Mouse (Mus musculus): ENCODE data around the gene Gale.

- TF ChIP-seq POLR2A (IDR thresholded peaks at IDR 0.05; ENCODE audit: low read depth, low read length) (no peak), CTCF (conservative IDR thresholded peaks at IDR 0.05; ENCODE audit: insufficient read depth, insufficient read length, low read depth, low read length) (no peak)
Measured at GRCm38 (mm10) chr4:135919280-135919639, 44.3 kb upstream of the Gale start.

Measured in kidney, adult 2 months (tissue).